Mouse (Mus musculus) lung, embryonic 15.5 days (tissue): ENCODE results near the gene Cdk8. TPM values are rescaled to one million over a fixed set of nuclear protein-coding genes. Genes with fewer than 3 reads are reported as not detected.

Source experiments
- ATAC-seq: fragments of 200-750 bp; cut with Nextera tagmentation; 2 replicates; pipeline ENCODE4 v1.8.0; 2017; ENCODE audit warnings: moderate number of reproducible peaks, borderline replicate concordance; ENCODE audit not compliant: low FRiP score, low TSS enrichment; ENCODE audit errors: extremely low read depth
- H3K27ac ChIP-seq: fragments of 300-500 bp; sonication (generic); 2 replicates; pipeline ENCODE4 v1.5.1; 2015; ENCODE audit warnings: moderate library complexity, mild to moderate bottlenecking, inconsistent platforms
- H3K27me3 ChIP-seq: fragments of 300-500 bp; sonication (generic); 2 replicates; pipeline ENCODE4 v1.6.1; 2015; ENCODE audit warnings: inconsistent platforms
- H3K36me3 ChIP-seq: fragments of 300-500 bp; sonication (generic); 2 replicates; pipeline ENCODE4 v1.6.1; 2015; ENCODE audit warnings: inconsistent platforms
- H3K4me1 ChIP-seq: fragments of 300-500 bp; sonication (generic); 2 replicates; pipeline ENCODE4 v1.6.1; 2015; ENCODE audit warnings: inconsistent platforms
- H3K4me2 ChIP-seq: fragments of 300-500 bp; sonication (generic); 2 replicates; pipeline ENCODE4 v1.6.1; 2015; ENCODE audit warnings: inconsistent platforms, mild to moderate bottlenecking, moderate library complexity
- H3K4me3 ChIP-seq: fragments of 300-500 bp; sonication (generic); 2 replicates; pipeline ENCODE4 v1.5.1; 2015; ENCODE audit warnings: mild to moderate bottlenecking, inconsistent platforms
- H3K9ac ChIP-seq: fragments of 300-500 bp; sonication (generic); 2 replicates; pipeline ENCODE4 v1.6.1; 2015; ENCODE audit warnings: inconsistent platforms
- H3K9me3 ChIP-seq: fragments of 300-500 bp; sonication (generic); 2 replicates; pipeline ENCODE4 v1.6.1; 2016; ENCODE audit warnings: inconsistent platforms
- WGBS: fragments of 180-500 bp; shearing (Covaris S2); methylation state at CpG from one replicate; pipeline ENCODE4 v1.1.7; 2015; 5-methylcytosine and 5-hydroxymethylcytosine counted together
- polyA plus RNA-seq: library from polyadenylated mRNA; unstranded; fragments of >200 nt; fragmentation: Nextera tagmentation; extraction: Ambion mirVana; gene quantifications from 2 replicates; pipeline ENCODE4 v1.2.1, GENCODE M21; 2015

Cdk8 gene
- polyA plus RNA-seq, 1 experiment from 2014 or later, result 16.8 TPM

- H3K4me3 ChIP-seq, result no peak overlapping the region
- no peaks in the 10 kb centered on the region for H3K9me3 ChIP-seq
- 70% methylated on average over 10 of the region's 10 CpGs for WGBS
- H3K27me3 ChIP-seq, result no peaks in the 10 kb centered on the region
- H3K4me1 ChIP-seq, result peaks cover 6% of the 10 kb centered on the region; the same call in 1 of the 2 replicates
- H3K36me3 ChIP-seq, result no peaks in the 10 kb centered on the region
- H3K27ac ChIP-seq, result no peak overlapping the region
- H3K9ac ChIP-seq, result no peak overlapping the region
- no peak overlapping the region for H3K4me2 ChIP-seq
- no peak for ATAC-seq
These were observed 7.2 kb downstream of the Cdk8 start for GRCm38 (mm10) chr5:146238274-146238673.

- H3K9ac ChIP-seq, result no peak overlapping the region
- H3K27ac ChIP-seq, result no peak overlapping the region
- H3K9me3 ChIP-seq, result no peaks in the 10 kb centered on the region
- no peak overlapping the region for H3K4me2 ChIP-seq
- ATAC-seq, result no peak
- no peaks in the 10 kb centered on the region for H3K36me3 ChIP-seq
- no peaks in the 10 kb centered on the region for H3K27me3 ChIP-seq
- no peak overlapping the region for H3K4me3 ChIP-seq
- H3K4me1 ChIP-seq, result no peaks in the 10 kb centered on the region
- 78% methylated on average over 2 of the region's 2 CpGs for WGBS
These were observed 9.7 kb downstream of the Cdk8 start for GRCm38 (mm10) chr5:146240771-146241170.

- WGBS, result 90% methylated on average over 3 of the region's 3 CpGs
- H3K9ac ChIP-seq, result no peak overlapping the region
- no peaks in the 10 kb centered on the region for H3K27me3 ChIP-seq
- no peak overlapping the region for H3K4me2 ChIP-seq
- no peak overlapping the region for H3K4me3 ChIP-seq
- no peaks in the 10 kb centered on the region for H3K9me3 ChIP-seq
- ATAC-seq, result no peak
- H3K36me3 ChIP-seq, result no peaks in the 10 kb centered on the region
- no peaks in the 10 kb centered on the region for H3K4me1 ChIP-seq
- H3K27ac ChIP-seq, result no peak overlapping the region
These were observed 10.2 kb downstream of the Cdk8 start for GRCm38 (mm10) chr5:146241202-146241601.

GRCm38 (mm10) chr5:146245193-146245592, 14.2 kb downstream of the Cdk8 start:
- no peak for ATAC-seq
- H3K9ac ChIP-seq, result no peak overlapping the region
- no peaks in the 10 kb centered on the region for H3K9me3 ChIP-seq
- peaks cover 8% of the 10 kb centered on the region; the same call in 1 of the 2 replicates for H3K4me1 ChIP-seq
- H3K4me3 ChIP-seq, result no peak overlapping the region
- no peaks in the 10 kb centered on the region for H3K27me3 ChIP-seq
- H3K36me3 ChIP-seq, result no peaks in the 10 kb centered on the region
- WGBS, result 93% methylated on average over 4 of the region's 4 CpGs
- no peak overlapping the region for H3K27ac ChIP-seq
- H3K4me2 ChIP-seq, result no peak overlapping the region

GRCm38 (mm10) chr5:146245646-146246370, 14.8 kb downstream of the Cdk8 start:
- H3K4me2 ChIP-seq, result no peak overlapping the region
- no peak for ATAC-seq
- H3K4me3 ChIP-seq, result no peak overlapping the region
- H3K9me3 ChIP-seq, result no peaks in the 10 kb centered on the region
- H3K9ac ChIP-seq, result no peak overlapping the region
- no peaks in the 10 kb centered on the region for H3K36me3 ChIP-seq
- no peak overlapping the region for H3K27ac ChIP-seq
- WGBS, result 84% methylated on average over 7 of the region's 7 CpGs
- H3K4me1 ChIP-seq, result peaks cover 12% of the 10 kb centered on the region; the same call in 1 of the 2 replicates
- H3K27me3 ChIP-seq, result no peaks in the 10 kb centered on the region

GRCm38 (mm10) chr5:146246386-146246785, 15.4 kb downstream of the Cdk8 start:
- H3K36me3 ChIP-seq, result no peaks in the 10 kb centered on the region
- ATAC-seq, result no peak
- H3K27ac ChIP-seq, result no peak overlapping the region
- H3K4me2 ChIP-seq, result no peak overlapping the region
- no peak overlapping the region for H3K4me3 ChIP-seq
- H3K4me1 ChIP-seq, result peaks cover 14% of the 10 kb centered on the region; the same call in 1 of the 2 replicates
- H3K27me3 ChIP-seq, result no peaks in the 10 kb centered on the region
- H3K9ac ChIP-seq, result no peak overlapping the region
- 90% methylated on average over 1 of the region's 1 CpGs for WGBS
- H3K9me3 ChIP-seq, result no peaks in the 10 kb centered on the region

- Histone ChIP-seq H3K9ac (no peak overlapping the region), H3K4me3 (no peak overlapping the region), H3K9me3 (no peaks in the 10 kb centered on the region), H3K36me3 (no peaks in the 10 kb centered on the region), H3K27me3 (no peaks in the 10 kb centered on the region), H3K4me1 (peaks cover 25% of the 10 kb centered on the region), H3K27ac (no peak overlapping the region), H3K4me2 (no peak overlapping the region)
- no peak for ATAC-seq
- WGBS, result 70% methylated on average over 5 of the region's 5 CpGs
These were observed 16.7 kb downstream of the Cdk8 start for GRCm38 (mm10) chr5:146247709-146248108.

GRCm38 (mm10) chr5:146248746-146249145, 17.7 kb downstream of the Cdk8 start:
- no peak for ATAC-seq
- WGBS, result 61% methylated on average over 10 of the region's 10 CpGs

GRCm38 (mm10) chr5:146250369-146251075, 19.5 kb downstream of the Cdk8 start:
- Histone ChIP-seq H3K9me3 (no peaks in the 10 kb centered on the region), H3K4me1 (peaks cover 25% of the 10 kb centered on the region), H3K36me3 (no peaks in the 10 kb centered on the region), H3K27ac (no peak overlapping the region), H3K9ac (no peak overlapping the region), H3K27me3 (no peaks in the 10 kb centered on the region), H3K4me3 (no peak overlapping the region), H3K4me2 (no peak overlapping the region)
- 63% methylated on average over 12 of the region's 12 CpGs for WGBS
- peak; percentile 52; the same call in 1 of the 2 replicates for ATAC-seq

More at GRCm38 (mm10) chr5:146248746-146249145, 17.7 kb downstream of the Cdk8 start:
- Histone ChIP-seq H3K9ac (no peak overlapping the region), H3K4me3 (no peak overlapping the region), H3K36me3 (no peaks in the 10 kb centered on the region), H3K4me2 (no peak overlapping the region), H3K9me3 (no peaks in the 10 kb centered on the region), H3K27ac (no peak overlapping the region), H3K4me1 (peaks cover 25% of the 10 kb centered on the region), H3K27me3 (no peaks in the 10 kb centered on the region)

GRCm38 (mm10) chr5:146251663-146252429, 20.8 kb downstream of the Cdk8 start:
- no peak overlapping the region for H3K4me2 ChIP-seq
- H3K9ac ChIP-seq, result no peak overlapping the region
- ATAC-seq, result no peak
- H3K36me3 ChIP-seq, result no peaks in the 10 kb centered on the region
- H3K27ac ChIP-seq, result peak overlapping the region; percentile 19
- peaks cover 25% of the 10 kb centered on the region for H3K4me1 ChIP-seq
- no peak overlapping the region for H3K4me3 ChIP-seq
- H3K9me3 ChIP-seq, result no peaks in the 10 kb centered on the region
- no peaks in the 10 kb centered on the region for H3K27me3 ChIP-seq
- 42% methylated on average over 5 of the region's 5 CpGs for WGBS

- Histone ChIP-seq H3K9ac (no peak overlapping the region), H3K4me2 (no peak overlapping the region), H3K4me1 (peaks cover 24% of the 10 kb centered on the region), H3K9me3 (no peaks in the 10 kb centered on the region), H3K27me3 (no peaks in the 10 kb centered on the region), H3K4me3 (no peak overlapping the region), H3K27ac (no peak overlapping the region), H3K36me3 (peaks cover 1% of the 10 kb centered on the region; the same call in 1 of the 2 replicates)
- WGBS, result 77% methylated on average over 5 of the region's 5 CpGs
- ATAC-seq, result no peak
These were observed 22.6 kb downstream of the Cdk8 start for GRCm38 (mm10) chr5:146253644-146254043.
